Mouse (Mus musculus): ENCODE measurements around the gene Slc16a1. TPM values are rescaled to one million over a fixed set of nuclear protein-coding genes. Genes with fewer than 3 reads are reported as not detected.

The Slc16a1 gene
- polyA plus RNA-seq, 1 experiment: 41.6 TPM

DNA sequence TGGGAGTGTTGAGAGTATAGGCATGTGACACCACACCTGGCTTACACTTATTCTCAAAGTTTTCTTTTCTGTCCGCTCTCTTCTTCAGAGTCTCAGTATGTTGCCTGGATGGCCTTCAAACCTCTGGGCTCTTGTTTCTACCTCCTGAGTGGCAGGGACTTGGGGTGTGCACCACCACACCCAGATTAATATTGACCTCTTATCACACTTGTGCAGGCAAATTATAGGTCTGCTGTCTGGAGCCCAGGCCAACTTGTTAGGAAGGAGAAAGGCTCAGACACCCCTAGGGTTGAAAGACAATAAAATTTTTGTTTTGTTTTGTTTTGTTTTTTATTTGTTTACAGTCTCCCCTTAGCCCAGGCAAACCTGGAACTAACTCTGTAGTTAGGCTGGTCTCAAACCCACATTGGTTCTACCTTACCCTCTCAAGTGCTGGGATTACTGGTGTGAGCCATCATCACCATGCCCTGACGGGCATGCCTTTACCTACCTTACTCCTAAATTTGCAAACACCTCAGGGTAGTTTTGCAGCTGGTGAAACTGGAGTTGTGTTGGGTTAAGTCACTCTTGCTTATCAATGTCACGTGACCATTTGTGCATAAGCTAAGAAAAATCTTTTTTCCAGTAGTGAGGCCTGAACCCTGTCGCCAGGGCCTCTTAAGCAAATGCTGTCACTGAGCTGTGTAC is 35.3 kb downstream of the Slc16a1 start:
- H3K4me1 ChIP-seq (ENCODE audit: control insufficient read depth, insufficient read depth, low read length): peaks cover 10% of the 10 kb centered on the region
- TF ChIP-seq POLR2A (IDR thresholded peaks at IDR 0.05; ENCODE audit: borderline replicate concordance, control insufficient read depth, low read depth, low read length): no peak
- no peak for TF ChIP-seq CTCF (IDR thresholded peaks at IDR 0.05; ENCODE audit: control insufficient read depth, insufficient read depth, low read length)
- H3K27ac ChIP-seq (ENCODE audit: control insufficient read depth, insufficient read depth, low read depth, low read length, poor library complexity): peak overlapping the region; percentile 61
- 61% methylated on average over 4 of the region's 4 CpGs for WGBS
- H3K4me3 ChIP-seq (replicated peaks; ENCODE audit: control insufficient read depth, low read depth, low read length): no peak overlapping the region

DNA sequence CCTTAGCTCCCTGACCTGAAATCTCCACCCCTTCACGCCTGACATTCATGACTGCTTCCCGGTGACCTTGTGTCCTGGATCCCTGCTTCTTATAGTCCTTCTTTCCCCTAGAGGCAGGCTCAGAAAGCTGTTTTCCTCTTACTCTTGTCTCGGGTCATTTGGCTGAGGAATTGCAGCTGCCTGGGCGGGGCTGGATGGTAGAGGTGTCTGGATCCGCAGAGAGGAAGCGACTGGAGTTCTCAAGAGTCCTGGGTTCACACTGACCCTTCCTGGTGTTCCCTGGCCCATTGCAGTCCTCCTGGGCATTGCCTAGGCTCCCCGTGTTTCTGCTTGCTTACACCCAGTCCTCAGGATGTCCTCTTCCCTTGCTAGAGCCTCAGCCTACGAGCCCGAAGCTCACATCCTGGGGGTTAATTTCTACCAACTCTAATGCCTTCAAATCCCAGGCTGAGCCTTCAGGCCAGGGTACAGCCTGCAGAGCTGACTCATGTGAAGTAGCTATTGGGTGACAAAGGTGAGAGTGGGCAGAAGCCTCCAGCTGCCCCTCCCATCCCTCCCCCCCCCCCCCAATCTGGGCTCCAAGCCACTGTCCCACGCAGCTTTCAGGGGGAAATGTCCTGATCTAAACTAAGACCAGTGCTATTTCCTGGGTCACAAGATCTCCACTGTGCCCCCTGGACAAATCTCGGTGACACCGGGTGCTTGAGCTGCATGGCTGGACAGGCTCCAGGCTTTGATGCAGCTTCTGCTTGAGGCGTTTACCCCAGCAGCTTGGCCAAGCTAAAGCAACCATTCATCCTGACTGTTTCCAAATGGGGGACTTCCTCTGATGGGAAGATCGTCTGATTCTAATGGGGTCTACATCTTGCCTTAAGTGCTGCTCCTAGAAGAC is 36.1 kb downstream of the Slc16a1 start:
- H3K27ac ChIP-seq (ENCODE audit: control insufficient read depth, insufficient read depth, low read depth, low read length, poor library complexity): peak overlapping the region; percentile 61
- H3K4me3 ChIP-seq (replicated peaks; ENCODE audit: control insufficient read depth, low read depth, low read length): peak overlapping the region; percentile 15
- no peak for TF ChIP-seq CTCF (IDR thresholded peaks at IDR 0.05; ENCODE audit: control insufficient read depth, insufficient read depth, low read length)
- TF ChIP-seq POLR2A (IDR thresholded peaks at IDR 0.05; ENCODE audit: borderline replicate concordance, control insufficient read depth, low read depth, low read length): no peak
- 51% methylated on average over 14 of the region's 14 CpGs for WGBS
- H3K4me1 ChIP-seq (ENCODE audit: control insufficient read depth, insufficient read depth, low read length): peaks cover 10% of the 10 kb centered on the region

DNA sequence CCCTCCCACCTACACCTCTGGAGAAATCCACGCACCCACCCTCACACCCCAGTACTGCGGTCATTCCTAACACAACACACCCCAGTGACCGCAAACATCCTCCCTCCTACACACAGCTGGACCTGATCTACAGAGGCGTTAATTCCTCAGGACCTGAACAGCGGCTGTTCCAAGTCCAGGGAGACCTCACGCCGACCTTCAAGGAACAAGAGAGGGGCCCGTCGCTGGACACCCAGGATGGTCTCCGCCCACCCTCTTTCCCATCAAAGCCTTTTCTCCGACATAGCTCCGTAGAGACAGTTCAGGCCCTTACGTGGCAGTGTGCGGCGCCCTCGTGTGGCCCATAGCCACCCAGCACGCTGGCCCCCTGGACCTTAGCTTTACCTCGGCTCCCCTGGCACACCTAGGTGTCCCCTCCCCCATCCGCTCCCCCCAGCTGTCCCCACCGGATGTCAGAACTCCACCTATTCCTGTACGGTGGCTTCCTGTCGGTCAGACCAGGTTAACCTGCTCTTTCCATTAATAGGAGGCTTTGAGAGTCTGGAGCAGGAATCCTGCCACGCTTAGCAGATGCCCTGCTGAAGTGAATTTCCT is 36.9 kb downstream of the Slc16a1 start:
- no peak overlapping the region; the same call in 1 of the 2 replicates for H3K27ac ChIP-seq (ENCODE audit: control insufficient read depth, insufficient read depth, low read depth, low read length, poor library complexity)
- H3K4me1 ChIP-seq (ENCODE audit: control insufficient read depth, insufficient read depth, low read length): peaks cover 10% of the 10 kb centered on the region
- H3K4me3 ChIP-seq (replicated peaks; ENCODE audit: control insufficient read depth, low read depth, low read length): peak overlapping the region; percentile 15
- TF ChIP-seq CTCF (IDR thresholded peaks at IDR 0.05; ENCODE audit: control insufficient read depth, insufficient read depth, low read length) (peak; percentile 91), POLR2A (IDR thresholded peaks at IDR 0.05; ENCODE audit: borderline replicate concordance, control insufficient read depth, low read depth, low read length) (no peak)
- 4% methylated on average over 23 of the region's 23 CpGs for WGBS

DNA sequence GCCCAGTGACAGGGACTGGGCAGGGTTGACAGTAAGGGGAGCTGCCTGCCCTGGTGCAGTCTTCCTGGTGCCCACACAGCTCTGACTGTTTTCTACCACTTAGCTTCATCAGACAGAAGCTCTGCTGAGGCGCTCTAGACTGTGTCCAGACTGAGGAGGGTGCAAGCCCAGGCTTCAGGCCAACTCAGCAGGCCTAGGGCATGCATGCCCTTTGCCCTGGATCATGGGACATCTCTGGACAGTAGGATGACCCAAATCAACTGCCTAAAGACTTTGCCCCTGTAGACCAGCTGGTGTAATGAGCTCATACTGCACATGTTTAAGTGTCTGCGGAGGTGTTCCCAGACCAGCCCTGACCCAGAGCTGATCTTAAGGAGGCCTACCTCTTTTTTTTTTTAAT is 39.3 kb downstream of the Slc16a1 start:
- Histone ChIP-seq H3K4me3 (replicated peaks; ENCODE audit: control insufficient read depth, low read depth, low read length) (no peak overlapping the region), H3K27ac (ENCODE audit: control insufficient read depth, insufficient read depth, low read depth, low read length, poor library complexity) (no peak overlapping the region), H3K4me1 (ENCODE audit: control insufficient read depth, insufficient read depth, low read length) (peaks cover 5% of the 10 kb centered on the region)
- TF ChIP-seq POLR2A (IDR thresholded peaks at IDR 0.05; ENCODE audit: borderline replicate concordance, control insufficient read depth, low read depth, low read length): no peak
- no peak for TF ChIP-seq CTCF (IDR thresholded peaks at IDR 0.05; ENCODE audit: control insufficient read depth, insufficient read depth, low read length)
- 99% methylated on average over 2 of the region's 2 CpGs for WGBS

DNA sequence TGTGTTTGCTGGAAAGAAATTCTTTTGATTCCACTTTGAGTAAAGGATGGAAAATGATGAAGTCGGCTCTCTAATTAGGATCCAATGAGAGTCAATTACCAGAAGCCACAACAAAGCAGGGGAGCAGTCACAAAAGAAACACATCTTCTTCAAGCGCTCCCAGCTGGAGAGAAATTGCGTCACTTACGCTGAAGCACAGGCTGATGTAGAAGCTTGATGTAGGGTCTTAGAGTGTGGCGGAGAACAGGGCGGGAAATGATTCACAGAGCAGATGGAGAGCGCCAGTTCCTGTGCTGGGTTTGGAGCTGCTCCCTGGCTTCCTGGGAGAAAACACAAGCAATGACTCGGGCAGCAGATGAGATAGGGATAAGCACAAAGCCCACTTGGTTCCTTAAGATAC is 40.4 kb downstream of the Slc16a1 start:
- Histone ChIP-seq H3K27ac (ENCODE audit: control insufficient read depth, insufficient read depth, low read depth, low read length, poor library complexity) (no peak overlapping the region), H3K4me3 (replicated peaks; ENCODE audit: control insufficient read depth, low read depth, low read length) (no peak overlapping the region), H3K4me1 (ENCODE audit: control insufficient read depth, insufficient read depth, low read length) (peaks cover 5% of the 10 kb centered on the region)
- TF ChIP-seq CTCF (IDR thresholded peaks at IDR 0.05; ENCODE audit: control insufficient read depth, insufficient read depth, low read length) (no peak), POLR2A (IDR thresholded peaks at IDR 0.05; ENCODE audit: borderline replicate concordance, control insufficient read depth, low read depth, low read length) (no peak)
- WGBS: 81% methylated on average over 8 of the region's 8 CpGs

DNA sequence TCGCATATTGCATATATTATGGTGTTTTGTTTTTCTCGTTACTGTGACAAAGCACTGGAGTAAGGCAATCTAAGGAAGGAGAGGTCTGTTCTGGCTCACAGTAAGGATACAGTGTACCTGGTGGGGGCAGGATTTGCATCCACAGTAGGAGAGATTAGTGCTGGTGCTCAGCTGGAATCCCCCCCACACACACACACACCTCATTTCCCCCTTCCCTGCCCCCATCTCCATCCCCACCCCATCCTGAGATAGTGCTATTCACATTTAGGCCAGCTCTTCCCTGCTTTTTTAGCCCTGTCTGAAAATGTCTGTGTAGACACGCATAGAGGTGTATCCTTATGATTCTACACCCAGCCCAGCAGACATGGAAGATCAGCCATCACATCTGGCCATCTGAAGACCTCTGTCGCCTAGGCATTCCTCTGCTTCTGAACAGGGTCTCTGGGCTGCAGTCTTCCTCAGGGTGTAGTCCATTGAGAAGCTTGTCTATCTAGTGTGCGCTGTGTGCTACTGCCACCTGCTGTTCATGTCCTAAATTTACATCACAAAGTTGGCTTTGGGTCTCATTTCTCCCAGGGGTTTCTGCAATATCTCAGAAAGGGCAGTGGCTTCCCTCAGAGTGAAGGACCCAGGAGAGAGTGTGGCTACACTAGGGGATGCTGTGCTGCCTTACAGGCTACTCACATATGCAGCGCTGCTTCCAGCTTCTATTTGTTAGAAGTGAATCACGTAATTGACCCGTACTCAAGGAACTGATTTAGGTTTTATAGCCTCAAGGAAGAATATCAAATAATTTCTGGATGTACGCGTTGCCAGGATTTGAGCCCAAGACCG is 44.4 kb downstream of the Slc16a1 start:
- 65% methylated on average over 11 of the region's 11 CpGs for WGBS
- H3K27ac ChIP-seq (ENCODE audit: control insufficient read depth, insufficient read depth, low read depth, low read length, poor library complexity): no peak overlapping the region
- H3K4me3 ChIP-seq (replicated peaks; ENCODE audit: control insufficient read depth, low read depth, low read length): no peak overlapping the region
- H3K4me1 ChIP-seq (ENCODE audit: control insufficient read depth, insufficient read depth, low read length): no peaks in the 10 kb centered on the region
- TF ChIP-seq POLR2A (IDR thresholded peaks at IDR 0.05; ENCODE audit: borderline replicate concordance, control insufficient read depth, low read depth, low read length) (no peak), CTCF (IDR thresholded peaks at IDR 0.05; ENCODE audit: control insufficient read depth, insufficient read depth, low read length) (peak; percentile 74)

DNA sequence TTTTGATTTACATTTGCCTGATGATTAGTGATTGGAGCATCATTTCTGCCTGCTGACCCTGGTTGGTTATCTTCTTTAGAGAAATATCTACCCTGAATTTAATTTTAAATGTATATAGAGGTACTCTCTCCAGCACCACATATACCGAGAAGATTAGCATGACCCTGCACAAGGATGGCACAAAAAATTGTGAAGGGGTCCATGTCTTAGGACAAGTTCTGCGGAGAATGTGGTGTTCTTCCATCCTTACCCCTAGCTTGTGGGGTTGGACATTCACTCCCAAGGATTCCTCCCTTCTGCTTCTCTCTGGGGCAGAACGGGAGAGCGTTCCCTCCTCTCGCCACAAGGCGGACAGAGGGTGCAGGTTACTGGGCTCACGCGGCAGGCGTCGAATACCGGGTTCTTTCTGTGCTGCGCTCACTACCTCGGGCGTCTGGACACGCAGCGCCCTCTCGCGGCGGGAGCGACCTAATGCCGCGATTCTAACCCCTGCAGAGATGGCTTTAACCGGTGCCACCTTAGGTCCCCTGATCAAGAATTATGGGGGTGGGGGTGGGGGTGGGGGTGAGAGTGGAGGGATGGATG is 62.4 kb downstream of the Slc16a1 start:
- H3K4me3 ChIP-seq (replicated peaks; ENCODE audit: control insufficient read depth, low read depth, low read length): no peak overlapping the region
- WGBS: 7% methylated on average over 23 of the region's 23 CpGs
- H3K4me1 ChIP-seq (ENCODE audit: control insufficient read depth, insufficient read depth, low read length): no peaks in the 10 kb centered on the region
- TF ChIP-seq POLR2A (IDR thresholded peaks at IDR 0.05; ENCODE audit: borderline replicate concordance, control insufficient read depth, low read depth, low read length): no peak
- TF ChIP-seq CTCF (IDR thresholded peaks at IDR 0.05; ENCODE audit: control insufficient read depth, insufficient read depth, low read length): peak; percentile 86
- no peak overlapping the region for H3K27ac ChIP-seq (ENCODE audit: control insufficient read depth, insufficient read depth, low read depth, low read length, poor library complexity)

All from bone marrow, adult 2 months (tissue).